Mouse (Mus musculus): Measurements from ENCODE around the gene Smu1.

GRCm38 (mm10) chr4:40777116-40777515 is 19.4 kb upstream of the Smu1 start:
- TF ChIP-seq POLR2A (IDR thresholded peaks at IDR 0.05; ENCODE audit: control insufficient read depth, low read depth, low read length): no peak
- TF ChIP-seq CTCF (IDR thresholded peaks at IDR 0.05; ENCODE audit: control insufficient read depth, insufficient read depth, insufficient replicate concordance, low read depth, low read length): no peak

All from testis, adult 2 months (tissue).